Mouse (Mus musculus) ES-Bruce4 (cell line): ENCODE results near the gene Klhl21.

Experiments
- CTCF ChIP-seq: IDR thresholded peaks from one replicate; pipeline ENCODE4 v1.8.1; 2011; ENCODE audit warnings: low read depth, low read length
- EP300 ChIP-seq: IDR thresholded peaks from 2 replicates; pipeline ENCODE4 v1.6.1; 2011; ENCODE audit warnings: low read depth, low read length; ENCODE audit not compliant: insufficient read depth
- POLR2A ChIP-seq: IDR thresholded peaks from one replicate; pipeline ENCODE4 v1.8.1; 2011; ENCODE audit warnings: low read length; ENCODE audit not compliant: insufficient read depth

DNA sequence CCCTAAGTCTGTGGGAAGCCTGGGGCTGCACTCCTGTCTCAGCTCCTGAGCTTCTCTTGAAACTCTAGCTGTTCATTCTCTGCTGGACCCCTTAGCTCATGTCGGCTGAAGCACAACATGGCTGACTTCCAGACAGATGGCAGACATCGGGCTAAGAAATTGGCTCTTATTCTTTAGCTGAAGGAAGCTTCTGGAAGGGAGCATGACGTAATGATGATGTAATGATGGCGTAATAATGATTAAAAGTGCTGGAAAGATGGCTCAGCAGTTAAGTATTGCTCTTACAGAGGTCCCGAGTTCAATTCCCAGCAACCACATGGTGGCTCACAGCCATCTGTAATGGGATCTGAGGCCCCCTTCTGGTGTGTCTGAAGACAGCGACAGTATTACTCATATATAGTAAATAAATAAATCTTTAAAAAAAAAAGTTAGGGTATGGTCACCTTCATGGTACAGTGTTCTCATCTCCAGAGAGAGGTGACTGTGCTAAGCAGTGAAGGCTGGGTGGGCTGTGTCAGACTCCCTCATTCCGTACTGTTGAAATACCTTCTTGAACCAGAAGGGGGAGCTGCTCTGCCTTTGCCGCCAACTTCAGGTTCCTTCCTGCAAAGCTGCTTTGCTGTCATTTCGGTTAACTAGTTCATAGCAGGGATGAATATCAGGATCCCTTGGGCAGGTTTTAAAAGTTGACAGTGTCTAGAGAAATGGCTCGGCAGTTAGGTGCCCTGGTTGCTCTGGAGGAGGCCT lies 36.2 kb upstream of the Klhl21 start:
- TF ChIP-seq POLR2A (no peak), CTCF (peak; percentile 84), EP300 (no peak)
